ENCODE assay signal across 8 mouse cellular contexts in genomic region chr2:19553821-19554592, GRCm38 (mm10). TPM values are rescaled to one million over a fixed set of nuclear protein-coding genes. Genes with fewer than 3 reads are reported as not detected.
DNase-seq lines count a peak whose midpoint lies in the region; ATAC-seq lines count a peak whose summit lies in the region.

Gene 4921504E06Rik (minus strand): TSS chr2:19553914.

- intact Hi-C loops in heart, postnatal 14 days (cut with DNase I), result loop anchor here (5.0 kb wide), 1 partner anchor 103 kb away; the partner anchor contains the start of gene Otud1

- ATAC-seq in forebrain, embryonic 15.5 days (replicated peaks), result peak; percentile 95
- ATAC-seq in liver, embryonic 15.5 days (ENCODE audit: insufficient read depth), result peak; percentile 64; the same call in 1 of the 2 replicates
- peak; percentile 90 for ATAC-seq in neural tube, embryonic 11.5 days (ENCODE audit: insufficient read depth, low FRiP score, low TSS enrichment)
- peak; percentile 87 for ATAC-seq in stomach, embryonic 15.5 days (ENCODE audit: insufficient read depth, low FRiP score, low read depth)

- peak within 1 kb of the TSS; percentile 48 for H3K4me3 ChIP-seq in forebrain, embryonic 15.5 days
- peak within 1 kb of the TSS; percentile 35 for H3K4me3 ChIP-seq in liver, embryonic 15.5 days (replicated peaks)
- peak within 1 kb of the TSS; percentile 35 for H3K4me3 ChIP-seq in neural tube, embryonic 11.5 days (ENCODE audit: low read depth, low read length)
- H3K4me3 ChIP-seq in stomach, embryonic 15.5 days (replicated peaks), result peak within 1 kb of the TSS; percentile 45

- DNase-seq in CD4-positive, CD25-positive, alpha-beta regulatory T cell, adult 2 months (ENCODE audit: low read depth, low spot score), result peak; percentile 69
- peak; percentile 31 for DNase-seq in c-Kit-positive CD71-negative TER-119-negative erythroid progenitor cells, embryonic 14.5 days (ENCODE audit: low read depth)
- peak; percentile 71 to 79 for DNase-seq in heart, postnatal 14 days
- DNase-seq in kidney, postnatal 4 days, result peak; percentile 87 to 93
- DNase-seq in neural tube, embryonic 11.5 days (ENCODE audit: low spot score), result peak; percentile 85

- peaks cover 15% of the 10 kb centered on the region for H3K4me1 ChIP-seq in forebrain, embryonic 15.5 days
- H3K4me1 ChIP-seq in liver, embryonic 15.5 days (replicated peaks), result peaks cover 5% of the 10 kb centered on the region; the same call in 1 of the 2 replicates
- H3K4me1 ChIP-seq in neural tube, embryonic 11.5 days (ENCODE audit: control insufficient read depth, insufficient read depth, low read length), result peaks cover 6% of the 10 kb centered on the region
- peaks cover 9% of the 10 kb centered on the region; the same call in 1 of the 2 replicates for H3K4me1 ChIP-seq in stomach, embryonic 15.5 days

- H3K36me3 ChIP-seq in forebrain, embryonic 15.5 days, result no peaks in the 10 kb centered on the region
- H3K36me3 ChIP-seq in liver, embryonic 15.5 days (replicated peaks), result no peaks in the 10 kb centered on the region
- no peaks in the 10 kb centered on the region for H3K36me3 ChIP-seq in neural tube, embryonic 11.5 days (ENCODE audit: control insufficient read depth, insufficient read depth, low read length)
- H3K36me3 ChIP-seq in stomach, embryonic 15.5 days, result no peaks in the 10 kb centered on the region

- under 1% methylated on average over 27 of the region's 27 CpGs for WGBS in forebrain, embryonic 15.5 days
- 1% methylated on average over 27 of the region's 27 CpGs for WGBS in liver, embryonic 15.5 days (ENCODE audit: insufficient replicate concordance)
- under 1% methylated on average over 21 of the region's 27 CpGs for WGBS in neural tube, embryonic 11.5 days
- WGBS in stomach, embryonic 15.5 days, result under 1% methylated on average over 27 of the region's 27 CpGs

- H3K4me2 ChIP-seq in forebrain, embryonic 15.5 days (replicated peaks), result peak within 1 kb of the TSS; percentile 73
- H3K4me2 ChIP-seq in liver, embryonic 15.5 days, result peak within 1 kb of the TSS; percentile 63
- peak within 1 kb of the TSS; percentile 58 for H3K4me2 ChIP-seq in neural tube, embryonic 11.5 days (ENCODE audit: low read depth)
- H3K4me2 ChIP-seq in stomach, embryonic 15.5 days, result peak within 1 kb of the TSS; percentile 68

- peak within 1 kb of the TSS; percentile 93 for H3K27ac ChIP-seq in forebrain, embryonic 15.5 days (replicated peaks)
- no peak within 1 kb of the TSS for H3K27ac ChIP-seq in liver, embryonic 15.5 days (replicated peaks)
- no peak within 1 kb of the TSS for H3K27ac ChIP-seq in neural tube, embryonic 11.5 days (ENCODE audit: low read depth, low read length)
- no peak within 1 kb of the TSS for H3K27ac ChIP-seq in stomach, embryonic 15.5 days

- no peaks in the 10 kb centered on the region for H3K9me3 ChIP-seq in forebrain, embryonic 15.5 days
- no peaks in the 10 kb centered on the region for H3K9me3 ChIP-seq in liver, embryonic 15.5 days (replicated peaks)
- H3K9me3 ChIP-seq in neural tube, embryonic 11.5 days (ENCODE audit: control insufficient read depth, low read length), result no peaks in the 10 kb centered on the region
- H3K9me3 ChIP-seq in stomach, embryonic 15.5 days, result no peaks in the 10 kb centered on the region

- peak within 1 kb of the TSS; percentile 47 for H3K9ac ChIP-seq in forebrain, embryonic 15.5 days (replicated peaks)
- H3K9ac ChIP-seq in liver, embryonic 15.5 days, result no peak within 1 kb of the TSS; the same call in 1 of the 2 replicates
- peak within 1 kb of the TSS; percentile 26 for H3K9ac ChIP-seq in neural tube, embryonic 11.5 days (ENCODE audit: low read length)
- H3K9ac ChIP-seq in stomach, embryonic 15.5 days, result no peak within 1 kb of the TSS

- no peaks in the 10 kb centered on the region for H3K27me3 ChIP-seq in forebrain, embryonic 15.5 days
- no peaks in the 10 kb centered on the region for H3K27me3 ChIP-seq in liver, embryonic 15.5 days
- H3K27me3 ChIP-seq in neural tube, embryonic 11.5 days (ENCODE audit: control insufficient read depth, insufficient read depth, low read length), result no peaks in the 10 kb centered on the region
- H3K27me3 ChIP-seq in stomach, embryonic 15.5 days (replicated peaks), result no peaks in the 10 kb centered on the region

RNA-seq across cellular contexts. Expression of gene 4921504E06Rik, which starts in this region (rescaled TPM):
- polyA plus RNA-seq in forebrain, embryonic 15.5 days (2015; fragmentation: Nextera tagmentation; extraction: Ambion mirVana), result not detected in 2 replicates
- not detected for total RNA-seq in heart, postnatal 14 days (2021)
- not detected in 2 replicates for polyA plus RNA-seq in liver, embryonic 15.5 days (2015; fragmentation: Nextera tagmentation; extraction: Ambion mirVana)
- not detected in 2 replicates for polyA plus RNA-seq in neural tube, embryonic 11.5 days (2014; fragmentation: Nextera tagmentation; extraction: Ambion mirVana)
- polyA plus RNA-seq in stomach, embryonic 15.5 days (2015; fragmentation: Nextera tagmentation; extraction: Ambion mirVana), result not detected in 2 replicates

Comparison
In these comparisons a context has a peak if more than half of its experiments do, and no peak if none do; other contexts are left out.
1. Peak in ATAC-seq, H3K4me3 ChIP-seq, H3K27ac ChIP-seq, H3K9ac ChIP-seq and H3K4me2 ChIP-seq in forebrain, embryonic 15.5 days; RNA of the gene not detected or under 1 TPM.
2. Peak in DNase-seq in heart, postnatal 14 days; RNA of the gene not detected or under 1 TPM.
3. Peak in ATAC-seq, H3K4me3 ChIP-seq and H3K4me2 ChIP-seq in liver, embryonic 15.5 days; RNA of the gene not detected or under 1 TPM.
4. Peak in DNase-seq, ATAC-seq, H3K4me3 ChIP-seq, H3K9ac ChIP-seq and H3K4me2 ChIP-seq in neural tube, embryonic 11.5 days; RNA of the gene not detected or under 1 TPM.
5. Peak in ATAC-seq, H3K4me3 ChIP-seq and H3K4me2 ChIP-seq in stomach, embryonic 15.5 days; RNA of the gene not detected or under 1 TPM.
6. DNase-seq: peak in every context shown above with its lines; median percentile 90 in kidney, postnatal 4 days; 85 in neural tube, embryonic 11.5 days; 75 in heart, postnatal 14 days; 69 in CD4-positive, CD25-positive, alpha-beta regulatory T cell, adult 2 months; 31 in c-Kit-positive CD71-negative TER-119-negative erythroid progenitor cells, embryonic 14.5 days.